Mouse (Mus musculus): ENCODE data around the gene Sez6l. TPM values are rescaled to one million over a fixed set of nuclear protein-coding genes. Genes with fewer than 3 reads are reported as not detected.

Sez6l gene
- polyA plus RNA-seq, 1 experiment from 2014 or later, result 0.28 TPM

DNA sequence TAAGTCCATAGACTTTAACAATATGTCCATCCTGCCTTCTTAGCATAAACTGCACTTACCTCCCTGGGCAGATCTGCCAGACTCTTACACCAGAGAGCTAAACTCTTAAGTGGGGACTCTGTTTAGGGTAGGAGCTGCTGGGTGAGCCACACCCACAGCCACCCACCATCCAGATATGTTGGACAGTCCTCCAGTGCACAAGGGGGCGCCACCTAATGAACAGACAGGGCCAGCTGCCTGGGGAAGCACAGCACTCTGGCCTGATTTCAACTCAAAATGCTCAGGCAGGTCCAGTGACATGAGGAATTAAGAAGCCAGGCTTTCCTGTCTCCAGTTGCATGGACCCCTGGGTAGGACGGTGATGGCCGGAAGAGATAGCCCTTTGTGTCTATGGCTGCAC is 60.5 kb downstream of the Sez6l start:
- Histone ChIP-seq H3K4me3 (replicated peaks; ENCODE audit: low read depth, low read length) (no peak overlapping the region), H3K9me3 (replicated peaks; ENCODE audit: low read length) (no peaks in the 10 kb centered on the region), H3K4me1 (replicated peaks; ENCODE audit: insufficient read depth, low read length) (no peaks in the 10 kb centered on the region), H3K27me3 (ENCODE audit: insufficient read depth, low read length) (no peaks in the 10 kb centered on the region), H3K27ac (no peak overlapping the region), H3K4me2 (ENCODE audit: low read length) (no peak overlapping the region), H3K36me3 (ENCODE audit: insufficient read depth, low read length) (no peaks in the 10 kb centered on the region), H3K9ac (ENCODE audit: low read depth, low read length) (no peak overlapping the region)
- no peak for TF ChIP-seq CTCF (IDR thresholded peaks at IDR 0.05; ENCODE audit: low read depth)
- DNase-seq (ENCODE audit: low spot score) (no peak), ATAC-seq (replicated peaks; ENCODE audit: low FRiP score, low read depth) (no peak)
- 98% methylated on average over 3 of the region's 3 CpGs for WGBS

DNA sequence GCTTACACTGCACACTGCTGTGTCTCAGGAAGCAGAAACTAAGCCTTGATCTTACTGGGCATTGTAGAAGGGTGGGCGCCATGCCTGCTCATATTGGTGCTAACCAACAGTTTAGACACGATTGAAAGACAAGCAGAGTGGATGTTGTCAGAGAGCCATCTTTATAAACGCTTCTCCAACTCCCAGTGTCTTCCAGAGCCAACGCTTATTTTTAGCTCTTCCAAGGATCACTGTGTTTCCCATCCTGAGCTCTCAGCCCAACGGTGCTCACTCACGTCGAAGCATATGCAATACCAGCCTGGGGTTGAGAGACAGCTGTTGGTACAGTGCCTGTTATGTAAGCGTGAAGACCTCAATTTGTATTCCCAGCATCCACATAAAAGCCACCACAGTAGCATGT is 66.6 kb downstream of the Sez6l start:
- no peak overlapping the region for H3K4me2 ChIP-seq (ENCODE audit: low read length)
- DNase-seq (ENCODE audit: low spot score), result no peak
- H3K4me3 ChIP-seq (replicated peaks; ENCODE audit: low read depth, low read length), result no peak overlapping the region
- H3K36me3 ChIP-seq (ENCODE audit: insufficient read depth, low read length), result no peaks in the 10 kb centered on the region
- no peaks in the 10 kb centered on the region; the same call in 1 of the 2 replicates for H3K9me3 ChIP-seq (replicated peaks; ENCODE audit: low read length)
- H3K27ac ChIP-seq, result no peak overlapping the region
- ATAC-seq (replicated peaks; ENCODE audit: low FRiP score, low read depth), result no peak
- no peak for TF ChIP-seq CTCF (IDR thresholded peaks at IDR 0.05; ENCODE audit: low read depth)
- no peak overlapping the region for H3K9ac ChIP-seq (ENCODE audit: low read depth, low read length)
- no peaks in the 10 kb centered on the region for H3K27me3 ChIP-seq (ENCODE audit: insufficient read depth, low read length)
- H3K4me1 ChIP-seq (replicated peaks; ENCODE audit: insufficient read depth, low read length), result no peaks in the 10 kb centered on the region
- WGBS, result 88% methylated on average over 8 of the region's 8 CpGs

DNA sequence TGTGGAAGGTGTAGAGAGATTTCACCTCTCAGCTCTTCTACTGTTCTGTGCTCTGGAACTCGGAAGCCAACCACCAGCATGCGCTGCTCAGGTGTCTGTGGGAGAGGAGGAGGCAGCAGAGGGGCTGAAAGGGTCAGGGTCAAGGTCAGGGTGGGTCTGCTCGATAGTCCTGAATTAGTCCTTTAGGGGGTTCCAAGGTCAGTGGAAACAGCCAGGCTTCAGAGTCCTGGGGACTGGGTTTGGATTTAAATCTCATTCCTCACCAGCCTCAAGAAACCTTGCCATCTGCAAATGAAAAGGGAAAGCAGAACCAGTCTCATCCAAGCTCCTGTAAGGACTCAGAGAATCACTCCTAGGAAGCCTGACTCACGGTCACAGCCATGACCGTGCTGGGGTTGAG is 67.1 kb downstream of the Sez6l start:
- Histone ChIP-seq H3K9me3 (replicated peaks; ENCODE audit: low read length) (no peaks in the 10 kb centered on the region; the same call in 1 of the 2 replicates), H3K4me3 (replicated peaks; ENCODE audit: low read depth, low read length) (no peak overlapping the region), H3K4me2 (ENCODE audit: low read length) (no peak overlapping the region), H3K36me3 (ENCODE audit: insufficient read depth, low read length) (no peaks in the 10 kb centered on the region), H3K27me3 (ENCODE audit: insufficient read depth, low read length) (no peaks in the 10 kb centered on the region), H3K27ac (no peak overlapping the region), H3K4me1 (replicated peaks; ENCODE audit: insufficient read depth, low read length) (no peaks in the 10 kb centered on the region), H3K9ac (ENCODE audit: low read depth, low read length) (no peak overlapping the region)
- DNase-seq (ENCODE audit: low spot score), result no peak
- WGBS, result 62% methylated on average over 5 of the region's 5 CpGs
- TF ChIP-seq CTCF (IDR thresholded peaks at IDR 0.05; ENCODE audit: low read depth), result no peak
- ATAC-seq (replicated peaks; ENCODE audit: low FRiP score, low read depth), result no peak

DNA sequence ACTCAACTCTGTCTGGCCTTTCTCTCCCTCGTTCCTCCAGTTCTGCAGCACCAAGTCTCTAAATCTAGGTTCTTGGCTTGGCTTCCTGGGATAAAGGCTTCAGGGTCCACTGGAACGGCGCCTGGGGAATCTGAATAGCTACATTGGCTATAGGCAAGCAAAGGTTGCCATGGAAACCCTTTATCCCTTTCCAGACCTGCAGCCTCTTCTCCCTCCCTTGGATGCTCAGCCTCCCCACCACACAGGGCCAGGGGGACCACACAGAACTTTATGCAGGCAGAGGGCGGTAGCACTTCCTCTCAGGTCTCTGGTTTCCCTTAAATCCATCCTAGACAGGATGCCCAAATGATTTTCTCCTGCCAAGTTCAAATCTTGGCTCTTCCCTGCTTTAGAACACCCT is 71.4 kb downstream of the Sez6l start:
- Histone ChIP-seq H3K36me3 (ENCODE audit: insufficient read depth, low read length) (no peaks in the 10 kb centered on the region), H3K9ac (ENCODE audit: low read depth, low read length) (no peak overlapping the region), H3K27me3 (ENCODE audit: insufficient read depth, low read length) (no peaks in the 10 kb centered on the region), H3K27ac (no peak overlapping the region), H3K9me3 (replicated peaks; ENCODE audit: low read length) (no peaks in the 10 kb centered on the region; the same call in 1 of the 2 replicates), H3K4me1 (replicated peaks; ENCODE audit: insufficient read depth, low read length) (no peaks in the 10 kb centered on the region), H3K4me3 (replicated peaks; ENCODE audit: low read depth, low read length) (no peak overlapping the region), H3K4me2 (ENCODE audit: low read length) (no peak overlapping the region)
- no peak for TF ChIP-seq CTCF (IDR thresholded peaks at IDR 0.05; ENCODE audit: low read depth)
- 77% methylated on average over 4 of the region's 4 CpGs for WGBS
- no peak for DNase-seq (ENCODE audit: low spot score)
- ATAC-seq (replicated peaks; ENCODE audit: low FRiP score, low read depth), result no peak

DNA sequence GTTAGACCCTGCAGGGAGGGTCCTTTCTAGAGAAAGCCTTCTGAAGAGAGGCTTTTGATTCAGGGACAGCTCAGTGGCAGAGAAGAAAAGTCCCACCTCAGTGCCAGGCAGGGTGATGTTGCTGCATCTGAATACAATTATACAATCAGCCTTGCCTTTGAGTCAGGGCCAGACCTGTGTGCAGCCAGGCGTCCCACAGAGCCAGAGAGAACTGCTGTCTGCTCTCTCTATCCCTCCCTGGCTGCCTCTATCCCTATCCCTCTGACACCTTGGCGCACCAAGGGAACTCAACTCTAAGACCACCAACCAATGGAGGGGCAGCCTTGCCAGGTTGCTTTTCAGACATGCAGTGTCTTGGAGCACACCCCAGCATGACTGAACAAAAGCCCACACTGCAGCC is 75.6 kb downstream of the Sez6l start:
- no peak for TF ChIP-seq CTCF (IDR thresholded peaks at IDR 0.05; ENCODE audit: low read depth)
- Histone ChIP-seq H3K4me1 (replicated peaks; ENCODE audit: insufficient read depth, low read length) (no peaks in the 10 kb centered on the region), H3K27me3 (ENCODE audit: insufficient read depth, low read length) (no peaks in the 10 kb centered on the region), H3K36me3 (ENCODE audit: insufficient read depth, low read length) (no peaks in the 10 kb centered on the region), H3K4me2 (ENCODE audit: low read length) (no peak overlapping the region), H3K4me3 (replicated peaks; ENCODE audit: low read depth, low read length) (no peak overlapping the region), H3K9me3 (replicated peaks; ENCODE audit: low read length) (no peaks in the 10 kb centered on the region; the same call in 1 of the 2 replicates), H3K27ac (no peak overlapping the region), H3K9ac (ENCODE audit: low read depth, low read length) (no peak overlapping the region)
- DNase-seq (ENCODE audit: low spot score) (no peak), ATAC-seq (replicated peaks; ENCODE audit: low FRiP score, low read depth) (no peak)
- WGBS, result 60% methylated on average over 2 of the region's 2 CpGs

DNA sequence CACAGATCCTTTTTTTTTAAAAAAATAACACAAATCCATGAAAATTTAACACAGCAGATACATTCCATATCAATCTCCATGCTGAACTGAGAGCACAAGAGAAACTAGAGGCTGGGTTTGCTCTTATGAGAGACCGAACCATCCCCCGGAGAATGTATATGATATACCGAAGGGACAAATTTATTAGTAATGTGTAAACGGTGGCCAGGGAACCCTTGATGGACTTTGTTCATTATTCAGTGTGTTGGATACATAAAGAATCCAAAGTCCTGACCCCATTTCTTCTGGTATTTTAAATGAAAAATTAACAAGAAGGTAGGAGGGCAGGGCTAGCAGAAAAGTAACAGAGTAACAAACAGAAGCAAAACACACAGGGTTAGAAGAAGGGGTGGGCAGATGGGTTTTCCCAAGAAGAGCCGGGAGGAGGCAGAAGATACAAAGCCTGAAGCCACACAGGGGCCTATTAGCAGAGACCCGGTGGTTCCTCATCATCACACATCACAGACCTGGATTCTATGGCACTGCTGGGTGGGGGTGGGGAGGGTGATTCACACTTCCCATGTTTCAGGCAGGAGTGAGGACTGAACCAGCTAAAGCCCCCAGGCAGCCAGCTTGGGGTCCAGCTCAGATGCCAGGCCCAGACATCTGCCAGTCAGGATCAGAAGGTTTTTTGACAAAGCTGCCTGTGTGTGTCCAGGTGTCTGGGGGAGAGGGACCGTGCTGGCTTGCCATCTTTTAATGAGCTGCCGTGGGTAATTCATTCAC is 76.9 kb downstream of the Sez6l start:
- H3K4me3 ChIP-seq (replicated peaks; ENCODE audit: low read depth, low read length), result no peak overlapping the region
- H3K4me2 ChIP-seq (ENCODE audit: low read length), result no peak overlapping the region
- H3K27ac ChIP-seq, result no peak overlapping the region
- DNase-seq (ENCODE audit: low spot score) (peak; percentile 19), ATAC-seq (replicated peaks; ENCODE audit: low FRiP score, low read depth) (peak; percentile 59)
- no peaks in the 10 kb centered on the region for H3K4me1 ChIP-seq (replicated peaks; ENCODE audit: insufficient read depth, low read length)
- H3K36me3 ChIP-seq (ENCODE audit: insufficient read depth, low read length), result no peaks in the 10 kb centered on the region
- TF ChIP-seq CTCF (IDR thresholded peaks at IDR 0.05; ENCODE audit: low read depth), result peak; percentile 9; the same call in 1 of the 2 replicates
- no peaks in the 10 kb centered on the region for H3K9me3 ChIP-seq (replicated peaks; ENCODE audit: low read length)
- H3K27me3 ChIP-seq (ENCODE audit: insufficient read depth, low read length), result no peaks in the 10 kb centered on the region
- 50% methylated on average over 8 of the region's 8 CpGs for WGBS
- no peak overlapping the region for H3K9ac ChIP-seq (ENCODE audit: low read depth, low read length)
